Mouse (Mus musculus): ENCODE measurements around the gene Sgms2.

GRCm38 (mm10) chr3:131296893-131297292 is 194.3 kb downstream of the Sgms2 start:
- TF ChIP-seq POLR2A (IDR thresholded peaks at IDR 0.05; ENCODE audit: borderline replicate concordance, low read depth, low read length) (no peak), CTCF (IDR thresholded peaks at IDR 0.05; ENCODE audit: low read depth, low read length) (no peak)
